In genomic region chr17:50814089-50814488, GRCm38 (mm10) we compare ENCODE assay signal across 10 mouse cellular contexts.
DNase-seq lines count a peak whose midpoint lies in the region; ATAC-seq and TF ChIP-seq lines count a peak whose summit lies in the region.
"Had no signal": no experiment of that assay in that cellular context is flagged by ENCODE, and none has a peak within 500 bp of the region (broad histone marks: within the 10 kb centered on the region; RNA-seq: fewer than 3 reads in every experiment).

No protein-coding gene starts in this region.

- TF ChIP-seq CTCF in liver, adult 2 months (IDR thresholded peaks at IDR 0.05; ENCODE audit: low read depth, low read length) = peak; percentile 62

- H3K27ac ChIP-seq in forebrain, embryonic 13.5 days = no peak overlapping the region
- H3K27ac ChIP-seq in forebrain, embryonic 16.5 days (ENCODE audit: low read length) = no peak overlapping the region
- H3K27ac ChIP-seq in liver, adult 2 months (replicated peaks; ENCODE audit: insufficient read depth, low read depth, low read length) = no peak overlapping the region

- no peaks in the 10 kb centered on the region for H3K27me3 ChIP-seq in forebrain, embryonic 13.5 days
- H3K27me3 ChIP-seq in forebrain, embryonic 16.5 days (replicated peaks; ENCODE audit: control insufficient read depth, insufficient read depth, low read length) = no peaks in the 10 kb centered on the region
- H3K27me3 ChIP-seq in liver, adult 2 months (ENCODE audit: control insufficient read depth, insufficient read depth, low read length) = no peaks in the 10 kb centered on the region

- H3K36me3 ChIP-seq in forebrain, embryonic 13.5 days (ENCODE audit: poor library complexity, severe bottlenecking) = no peaks in the 10 kb centered on the region
- H3K36me3 ChIP-seq in forebrain, embryonic 16.5 days (ENCODE audit: control insufficient read depth, insufficient read depth) = no peaks in the 10 kb centered on the region
- no peaks in the 10 kb centered on the region for H3K36me3 ChIP-seq in liver, adult 2 months (ENCODE audit: control insufficient read depth, insufficient read depth, low read length)

- 61% methylated on average over 1 of the region's 1 CpGs for WGBS in forebrain, embryonic 13.5 days
- WGBS in forebrain, embryonic 16.5 days = 68% methylated on average over 1 of the region's 1 CpGs
- WGBS in liver, adult 2 months = 35% methylated on average over 1 of the region's 1 CpGs

- no peak overlapping the region for H3K9ac ChIP-seq in forebrain, embryonic 13.5 days
- no peak overlapping the region for H3K9ac ChIP-seq in forebrain, embryonic 16.5 days (replicated peaks; ENCODE audit: low read depth, low read length)
- no peak overlapping the region for H3K9ac ChIP-seq in liver, adult 2 months (ENCODE audit: low read depth, low read length)

- DNase-seq in liver, adult 2 months (ENCODE audit: extremely low read depth, low read depth, low spot score) = peak; percentile 7
- no peak for DNase-seq in liver
- DNase-seq in CD4-positive, CD25-positive, alpha-beta regulatory T cell, adult 2 months (ENCODE audit: low read depth, low spot score) = peak; percentile 56
- peak; percentile 58 for DNase-seq in embryo, embryonic 10.5 days (ENCODE audit: low spot score)
- DNase-seq in Muller cell, postnatal 12 days (ENCODE audit: inconsistent ontology term) = no peak
- DNase-seq in spleen, postnatal 36 days (ENCODE audit: low spot score in 2 of 2) = no peak
- DNase-seq: cerebellum, adult 11-12 months had no signal

- no peak overlapping the region for H3K4me3 ChIP-seq in forebrain, embryonic 13.5 days
- no peak overlapping the region for H3K4me3 ChIP-seq in forebrain, embryonic 16.5 days (replicated peaks; ENCODE audit: low read length)
- H3K4me3 ChIP-seq in liver, adult 2 months (ENCODE audit: insufficient read depth, low read depth, low read length) = no peak overlapping the region

- H3K4me1 ChIP-seq in forebrain, embryonic 13.5 days = no peaks in the 10 kb centered on the region
- H3K4me1 ChIP-seq in forebrain, embryonic 16.5 days (replicated peaks; ENCODE audit: control insufficient read depth, insufficient read depth, low read length) = no peaks in the 10 kb centered on the region
- H3K4me1 ChIP-seq in liver, adult 2 months (ENCODE audit: control insufficient read depth, insufficient read depth, low read length) = no peaks in the 10 kb centered on the region

- 0 out of 2 replicates have a peak, but pooled peaks have one; percentile 38 for ATAC-seq in forebrain, embryonic 13.5 days
- ATAC-seq in forebrain, embryonic 16.5 days = no peak
- ATAC-seq: intestine, embryonic 16.5 days had no signal

- no peak for TF ChIP-seq POLR2A in liver, adult 2 months (IDR thresholded peaks at IDR 0.05; ENCODE audit: extremely low read depth, insufficient read depth, low read length)

- H3K9me3 ChIP-seq in forebrain, embryonic 13.5 days (replicated peaks) = no peaks in the 10 kb centered on the region
- no peaks in the 10 kb centered on the region for H3K9me3 ChIP-seq in forebrain, embryonic 16.5 days (ENCODE audit: control insufficient read depth, low read length)

- no peaks in the 10 kb centered on the region for H3K79me2 ChIP-seq in liver, adult 2 months (ENCODE audit: control insufficient read depth, insufficient read depth, low read length)

- no peak overlapping the region for H3K4me2 ChIP-seq in forebrain, embryonic 13.5 days
- no peak overlapping the region for H3K4me2 ChIP-seq in forebrain, embryonic 16.5 days (ENCODE audit: low read length)

Comparison
In these comparisons a context has a peak if more than half of its experiments do, and no peak if none do; other contexts are left out.
1. DNase-seq: peak in liver, adult 2 months (single experiment), CD4-positive, CD25-positive, alpha-beta regulatory T cell, adult 2 months (single experiment) and embryo, embryonic 10.5 days (single experiment); none in liver (single experiment), Muller cell, postnatal 12 days (single experiment) and spleen, postnatal 36 days (0 of 2).